Mouse (Mus musculus): ENCODE data around the gene Pnrc1. TPM values are rescaled to one million over a fixed set of nuclear protein-coding genes. Genes with fewer than 3 reads are reported as not detected.

Pnrc1 gene
- polyA plus RNA-seq, 1 experiment = 32.3 TPM

DNA sequence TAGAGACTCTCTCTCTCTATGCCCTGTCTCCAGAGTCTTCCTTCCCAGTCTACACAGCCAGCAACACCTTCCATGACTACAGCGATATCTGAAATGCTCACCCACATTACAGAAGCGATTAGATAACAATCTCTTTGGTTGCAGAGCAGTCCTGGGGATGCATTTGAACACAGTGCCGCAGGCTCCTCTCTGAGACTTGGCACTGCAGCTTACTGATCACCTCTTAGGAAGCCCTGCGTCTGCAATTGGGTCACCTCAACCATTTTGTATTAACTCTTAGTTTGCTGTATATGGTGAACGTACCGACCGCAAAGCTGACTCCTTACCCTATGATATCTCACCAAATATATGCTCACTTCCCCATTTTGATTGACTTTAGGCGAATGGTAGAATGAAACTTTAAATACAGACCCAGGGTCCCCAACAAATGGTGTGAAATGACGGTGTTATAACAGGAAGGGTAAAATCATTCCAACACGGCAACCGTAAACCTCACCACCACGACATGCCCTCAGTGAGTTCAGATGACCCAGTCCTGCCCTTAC, 785 bp downstream of the Pnrc1 start:
- no peak overlapping the region for H3K27ac ChIP-seq (ENCODE audit: insufficient read depth, low read depth, low read length)
- H3K27me3 ChIP-seq (replicated peaks; ENCODE audit: control insufficient read depth, insufficient read depth, low read length) = no peaks in the 10 kb centered on the region
- no peaks in the 10 kb centered on the region; the same call in 1 of the 2 replicates for H3K4me1 ChIP-seq (ENCODE audit: control insufficient read depth, insufficient read depth, low read length)
- TF ChIP-seq POLR2A (IDR thresholded peaks at IDR 0.05; ENCODE audit: low read depth, low read length) = no peak
- TF ChIP-seq CTCF (conservative IDR thresholded peaks at IDR 0.05; ENCODE audit: insufficient read depth, insufficient read length, low read depth, low read length) = no peak
- peak overlapping the region; percentile 45; the same call in 1 of the 2 replicates for H3K4me3 ChIP-seq (ENCODE audit: insufficient read depth, low read depth, low read length)
- WGBS = 78% methylated on average over 12 of the region's 12 CpGs
- DNase-seq = no peak
- no peaks in the 10 kb centered on the region for H3K36me3 ChIP-seq (ENCODE audit: control insufficient read depth, insufficient read depth, low read length)

GRCm38 (mm10) chr4:33285448-33285847, 4.5 kb downstream of the Pnrc1 start:
- Histone ChIP-seq H3K4me1 (ENCODE audit: control insufficient read depth, insufficient read depth, low read length) (peaks cover 5% of the 10 kb centered on the region), H3K27me3 (replicated peaks; ENCODE audit: control insufficient read depth, insufficient read depth, low read length) (no peaks in the 10 kb centered on the region), H3K36me3 (ENCODE audit: control insufficient read depth, insufficient read depth, low read length) (no peaks in the 10 kb centered on the region), H3K4me3 (ENCODE audit: insufficient read depth, low read depth, low read length) (no peak overlapping the region), H3K27ac (ENCODE audit: insufficient read depth, low read depth, low read length) (no peak overlapping the region)
- DNase-seq = peak; percentile 62
- TF ChIP-seq POLR2A (IDR thresholded peaks at IDR 0.05; ENCODE audit: low read depth, low read length) (no peak), CTCF (conservative IDR thresholded peaks at IDR 0.05; ENCODE audit: insufficient read depth, insufficient read length, low read depth, low read length) (no peak)
- 64% methylated on average over 8 of the region's 8 CpGs for WGBS

DNA sequence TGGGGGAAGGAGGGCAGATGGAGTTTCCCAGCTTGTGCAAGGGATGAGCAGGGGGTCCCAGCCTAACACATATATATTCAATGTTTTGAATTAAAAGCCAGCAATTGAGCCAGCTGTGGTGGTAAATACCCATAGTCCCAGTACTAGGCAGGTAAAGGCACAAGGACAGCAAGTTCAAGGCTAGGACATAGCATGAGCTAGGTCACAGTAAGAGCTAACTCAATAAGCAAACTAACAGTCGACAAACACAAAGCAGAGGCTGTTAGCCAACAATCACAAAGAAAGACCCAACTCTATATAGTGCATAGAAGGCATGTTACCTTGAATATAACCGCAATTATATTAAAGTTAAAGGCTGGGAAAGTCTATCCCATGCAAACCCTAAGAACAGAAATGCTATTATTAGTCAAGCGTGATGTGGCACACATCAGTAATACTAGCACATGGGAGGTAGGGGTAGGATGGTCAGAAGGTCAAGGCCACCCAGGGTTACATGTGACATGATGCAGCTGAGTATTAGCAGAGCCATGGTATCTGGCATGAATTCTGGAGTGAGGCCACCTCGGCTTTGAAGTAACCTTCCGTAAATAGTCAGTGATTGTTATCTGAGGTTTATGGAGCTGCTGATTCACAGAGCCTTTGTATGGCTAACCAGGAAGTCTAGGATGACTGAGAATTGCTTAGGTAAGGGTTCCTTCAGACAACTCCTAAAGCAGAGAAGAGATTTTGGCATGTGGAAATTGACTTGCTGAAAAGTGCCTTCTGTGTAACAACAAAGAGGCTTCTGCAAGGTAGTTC, 5.7 kb downstream of the Pnrc1 start:
- 72% methylated on average over 5 of the region's 5 CpGs for WGBS
- no peak for DNase-seq
- no peak for TF ChIP-seq CTCF (conservative IDR thresholded peaks at IDR 0.05; ENCODE audit: insufficient read depth, insufficient read length, low read depth, low read length)
- TF ChIP-seq POLR2A (IDR thresholded peaks at IDR 0.05; ENCODE audit: low read depth, low read length) = no peak
- Histone ChIP-seq H3K4me3 (ENCODE audit: insufficient read depth, low read depth, low read length) (no peak overlapping the region), H3K4me1 (ENCODE audit: control insufficient read depth, insufficient read depth, low read length) (peaks cover 5% of the 10 kb centered on the region), H3K36me3 (ENCODE audit: control insufficient read depth, insufficient read depth, low read length) (no peaks in the 10 kb centered on the region), H3K27ac (ENCODE audit: insufficient read depth, low read depth, low read length) (no peak overlapping the region), H3K27me3 (replicated peaks; ENCODE audit: control insufficient read depth, insufficient read depth, low read length) (no peaks in the 10 kb centered on the region)

DNA sequence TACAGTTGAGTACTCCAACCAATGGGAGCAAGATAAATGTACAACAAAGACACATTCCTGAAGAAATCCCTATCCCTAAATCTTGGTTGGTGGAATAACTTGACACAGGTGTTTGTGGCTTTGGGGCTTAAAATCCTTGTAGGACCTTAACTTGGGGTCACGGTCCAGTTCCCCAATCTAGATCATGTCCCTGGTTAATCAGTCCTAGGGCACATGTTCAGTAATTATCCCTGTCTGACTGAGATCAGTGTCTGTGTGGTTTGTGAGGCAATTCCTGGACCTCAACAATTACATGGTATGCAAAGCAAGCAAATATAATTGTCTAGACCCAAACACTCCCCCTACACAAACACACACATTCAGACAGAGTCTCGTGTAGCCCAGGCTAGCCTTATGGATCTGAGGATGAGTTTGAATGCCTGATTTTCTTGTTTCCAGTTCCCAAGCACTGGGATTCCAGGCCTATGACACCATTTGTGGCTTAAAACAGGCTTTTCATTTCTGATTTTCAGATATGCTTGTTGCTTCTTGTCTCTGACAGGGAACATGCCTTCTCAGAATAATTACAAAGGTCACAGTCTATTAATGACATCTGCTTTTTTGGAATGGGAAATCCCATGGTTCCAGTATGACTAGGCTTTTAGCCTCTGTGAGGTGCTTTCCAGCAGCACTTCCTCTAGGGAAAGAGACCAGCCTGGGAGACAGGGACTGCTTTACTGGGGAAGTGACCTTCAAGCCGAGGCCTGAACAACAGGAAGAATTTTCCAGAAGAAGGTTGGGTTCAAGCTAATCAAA, 7.9 kb downstream of the Pnrc1 start:
- Histone ChIP-seq H3K4me3 (ENCODE audit: insufficient read depth, low read depth, low read length) (no peak overlapping the region), H3K36me3 (ENCODE audit: control insufficient read depth, insufficient read depth, low read length) (no peaks in the 10 kb centered on the region), H3K27me3 (replicated peaks; ENCODE audit: control insufficient read depth, insufficient read depth, low read length) (no peaks in the 10 kb centered on the region), H3K27ac (ENCODE audit: insufficient read depth, low read depth, low read length) (peak overlapping the region; percentile 41; the same call in 1 of the 2 replicates), H3K4me1 (ENCODE audit: control insufficient read depth, insufficient read depth, low read length) (peaks cover 5% of the 10 kb centered on the region)
- peak; percentile 72 for DNase-seq
- 39% methylated on average over 3 of the region's 3 CpGs for WGBS
- no peak for TF ChIP-seq POLR2A (IDR thresholded peaks at IDR 0.05; ENCODE audit: low read depth, low read length)
- no peak for TF ChIP-seq CTCF (conservative IDR thresholded peaks at IDR 0.05; ENCODE audit: insufficient read depth, insufficient read length, low read depth, low read length)

DNA sequence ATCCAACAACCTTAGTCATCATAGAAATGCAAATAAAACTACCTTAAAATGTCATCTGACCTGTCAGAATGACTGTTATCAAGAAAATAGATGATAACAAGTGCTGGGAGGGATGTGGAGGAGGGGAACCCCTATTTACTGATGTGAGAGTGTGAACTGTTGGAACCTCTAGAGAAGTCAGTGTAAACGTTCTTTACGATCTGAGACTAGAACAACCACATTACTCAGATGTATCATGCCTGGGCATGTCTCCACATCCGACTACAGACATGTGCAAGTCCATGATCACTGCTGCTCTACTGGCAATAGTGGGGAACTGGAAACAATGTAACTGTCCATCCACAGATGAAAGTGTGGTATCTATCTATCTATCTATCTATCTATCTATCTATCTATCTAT, 16.5 kb downstream of the Pnrc1 start:
- H3K27me3 ChIP-seq (replicated peaks; ENCODE audit: control insufficient read depth, insufficient read depth, low read length) = no peaks in the 10 kb centered on the region
- no peak overlapping the region for H3K4me3 ChIP-seq (ENCODE audit: insufficient read depth, low read depth, low read length)
- no peak overlapping the region for H3K27ac ChIP-seq (ENCODE audit: insufficient read depth, low read depth, low read length)
- H3K4me1 ChIP-seq (ENCODE audit: control insufficient read depth, insufficient read depth, low read length) = no peaks in the 10 kb centered on the region
- no peak for TF ChIP-seq POLR2A (IDR thresholded peaks at IDR 0.05; ENCODE audit: low read depth, low read length)
- no peak for TF ChIP-seq CTCF (conservative IDR thresholded peaks at IDR 0.05; ENCODE audit: insufficient read depth, insufficient read length, low read depth, low read length)
- WGBS = 66% methylated on average over 3 of the region's 3 CpGs
- H3K36me3 ChIP-seq (ENCODE audit: control insufficient read depth, insufficient read depth, low read length) = no peaks in the 10 kb centered on the region
- no peak for DNase-seq

DNA sequence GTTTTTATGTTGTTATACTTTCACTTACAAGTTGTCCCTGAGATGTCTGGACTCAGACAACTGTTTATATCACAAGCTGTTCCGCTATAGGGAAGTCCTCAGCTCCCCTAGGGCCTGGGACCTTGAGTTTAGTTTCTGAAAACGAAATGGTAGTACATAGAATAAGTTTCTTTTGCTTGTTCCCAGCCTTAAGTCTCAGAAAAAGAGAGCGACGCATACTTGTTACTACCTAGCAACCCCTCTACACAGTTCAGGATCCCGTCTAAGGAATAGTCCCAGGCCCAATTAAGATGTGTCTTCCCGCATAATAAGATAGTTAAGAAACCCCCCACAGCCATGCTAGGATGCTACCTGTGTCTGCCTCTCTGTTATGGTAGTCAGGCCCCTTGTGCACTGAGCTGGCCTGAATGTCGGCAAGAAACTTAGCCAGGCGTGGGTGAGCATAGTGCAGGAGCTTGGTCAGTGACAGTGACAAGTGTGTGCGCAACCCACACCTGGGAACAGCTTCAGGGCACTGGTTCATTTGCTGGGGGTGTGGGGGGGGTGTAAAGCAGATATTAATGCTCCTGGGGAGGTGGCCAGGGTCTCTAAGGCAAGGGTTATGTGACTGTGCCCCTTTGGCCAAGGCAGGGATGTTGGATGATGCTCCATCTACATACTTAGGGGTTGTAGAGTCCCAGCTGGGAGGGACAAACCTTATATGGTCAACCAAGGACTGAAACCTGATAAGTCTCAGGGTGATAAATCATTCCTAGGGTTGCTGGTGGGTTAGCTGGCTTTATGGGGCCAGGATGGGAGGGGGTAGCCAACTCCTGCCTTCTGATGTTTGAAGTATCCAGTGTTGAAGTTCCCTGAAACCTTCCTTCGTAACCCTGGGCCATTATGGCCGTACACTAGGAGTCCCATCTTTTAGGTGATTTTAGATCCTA, 19.3 kb downstream of the Pnrc1 start:
- Histone ChIP-seq H3K4me1 (ENCODE audit: control insufficient read depth, insufficient read depth, low read length) (no peaks in the 10 kb centered on the region), H3K27ac (ENCODE audit: insufficient read depth, low read depth, low read length) (no peak overlapping the region), H3K27me3 (replicated peaks; ENCODE audit: control insufficient read depth, insufficient read depth, low read length) (no peaks in the 10 kb centered on the region), H3K36me3 (ENCODE audit: control insufficient read depth, insufficient read depth, low read length) (no peaks in the 10 kb centered on the region), H3K4me3 (ENCODE audit: insufficient read depth, low read depth, low read length) (no peak overlapping the region)
- no peak for DNase-seq
- no peak for TF ChIP-seq CTCF (conservative IDR thresholded peaks at IDR 0.05; ENCODE audit: insufficient read depth, insufficient read length, low read depth, low read length)
- TF ChIP-seq POLR2A (IDR thresholded peaks at IDR 0.05; ENCODE audit: low read depth, low read length) = no peak
- WGBS = 82% methylated on average over 11 of the region's 11 CpGs
